Mouse (Mus musculus) testis, postnatal 10 days (tissue): ENCODE measurements around the gene AC129217.1.

Experiments
- DNase-seq: peaks from one replicate; pipeline ENCODE4 v3.0.0; 2021; ENCODE audit warnings: low spot score

AC129217.1 gene

DNA sequence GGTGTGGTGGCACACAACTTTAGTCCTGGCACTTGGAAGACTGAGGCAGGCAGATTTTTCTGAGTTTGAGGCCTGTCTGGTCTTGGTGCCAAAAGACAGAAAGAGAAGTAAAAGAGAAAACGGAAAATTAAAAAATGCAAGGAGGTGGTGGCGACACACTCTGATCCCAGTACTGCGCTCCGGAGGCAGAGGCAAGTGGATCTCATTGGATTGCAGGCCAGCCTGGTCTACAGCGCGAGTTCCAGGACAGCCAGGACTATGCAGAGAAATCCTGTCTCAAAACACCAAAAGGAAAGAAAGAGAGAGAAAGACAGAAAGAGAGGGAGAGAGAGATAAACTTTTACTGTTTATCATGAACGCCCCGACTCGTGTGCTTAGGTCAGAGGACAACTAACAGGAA, 41.3 kb downstream of the AC129217.1 start:
- DNase-seq, result no peak

DNA sequence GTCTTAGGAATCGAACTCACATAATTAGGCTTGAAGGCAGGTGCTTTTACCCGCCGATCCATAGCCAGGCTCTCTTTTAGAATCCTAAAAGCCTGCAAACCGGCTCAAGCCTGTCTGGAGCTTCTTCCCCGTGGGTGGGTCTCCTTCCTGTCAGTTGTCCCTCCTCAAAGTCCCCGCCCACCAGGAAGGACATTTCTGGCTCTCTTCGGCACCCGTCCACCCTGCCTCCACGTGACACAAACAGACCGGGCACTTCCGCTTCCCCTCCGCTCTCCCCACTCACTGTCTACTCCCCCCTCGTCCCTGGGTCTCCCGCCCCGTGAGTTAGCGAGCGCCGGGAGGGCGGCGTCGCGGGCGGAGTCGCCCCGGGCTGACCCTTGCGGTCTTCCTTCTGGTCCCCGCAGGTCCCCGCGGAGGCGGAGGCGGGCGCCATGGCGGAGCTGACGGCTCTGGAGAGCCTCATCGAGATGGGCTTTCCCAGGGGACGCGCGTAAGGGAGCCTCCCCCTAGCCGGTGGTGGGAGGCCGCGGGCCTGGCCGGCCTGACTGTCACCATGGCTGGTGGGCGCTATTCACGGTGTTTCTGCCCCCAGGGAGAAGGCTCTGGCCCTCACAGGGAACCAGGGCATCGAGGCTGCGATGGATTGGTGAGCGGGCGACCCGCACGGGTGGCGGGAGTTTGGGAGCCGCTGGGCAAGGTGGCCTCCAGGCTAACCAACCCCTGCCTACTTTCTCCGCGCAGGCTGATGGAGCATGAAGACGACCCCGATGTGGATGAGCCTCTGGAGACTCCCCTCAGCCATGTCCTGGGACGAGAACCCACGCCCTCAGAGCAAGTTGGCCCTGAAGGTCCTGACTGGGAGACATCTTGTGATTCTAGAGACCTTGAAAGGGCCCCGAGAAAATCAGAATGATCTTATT, 42.0 kb downstream of the AC129217.1 start, which contains the start of gene Ubxn1:
Ubxn1 (plus strand) TSS at position 230 of the 920 bp plus-strand sequence.
- peak; percentile 94 for DNase-seq

DNA sequence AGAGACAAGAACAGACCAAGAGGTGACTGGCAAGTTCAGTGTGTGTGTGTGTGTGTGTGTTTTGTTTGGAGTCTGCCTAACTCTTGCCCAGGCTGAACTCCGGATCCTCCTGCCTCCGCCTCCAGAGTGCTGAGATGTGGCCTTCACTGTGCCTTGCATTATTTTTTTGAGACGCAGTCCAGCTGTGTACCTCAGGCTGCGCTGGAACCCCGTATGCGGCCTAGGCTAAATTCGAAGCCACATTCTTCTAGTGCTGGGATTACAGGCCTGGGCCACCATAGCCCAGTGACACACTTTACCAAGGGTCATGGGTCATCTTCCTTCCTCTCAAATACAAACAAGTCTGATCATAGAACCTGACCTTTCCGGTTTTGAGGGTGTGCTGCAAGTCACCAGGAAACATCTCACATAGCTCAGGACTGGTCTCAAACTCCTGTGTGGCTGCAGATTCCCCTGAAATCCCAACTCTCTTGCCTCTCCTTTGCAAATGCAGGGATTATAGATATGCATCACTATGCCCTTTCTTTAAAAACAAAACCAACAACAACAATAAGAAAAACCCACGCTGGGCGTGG, 42.8 kb downstream of the AC129217.1 start:
- no peak for DNase-seq

DNA sequence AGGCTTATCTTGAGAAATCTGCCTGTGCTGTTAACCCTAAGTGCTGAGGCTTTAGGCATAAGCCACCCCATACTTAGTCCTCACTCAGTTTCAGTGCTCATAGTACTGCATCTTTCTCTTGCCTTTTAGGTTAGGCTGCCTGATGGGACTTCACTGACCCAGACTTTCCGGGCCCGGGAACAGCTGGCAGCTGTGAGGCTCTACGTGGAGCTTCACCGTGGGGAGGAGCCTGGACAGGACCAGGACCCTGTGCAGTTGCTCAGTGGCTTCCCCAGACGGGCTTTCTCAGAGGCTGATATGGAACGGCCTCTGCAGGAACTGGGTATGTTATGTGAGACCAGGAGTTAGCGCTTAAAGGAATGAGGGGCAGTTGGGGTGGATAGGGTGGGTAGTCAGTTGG, 45.5 kb downstream of the AC129217.1 start:
- no peak for DNase-seq

DNA sequence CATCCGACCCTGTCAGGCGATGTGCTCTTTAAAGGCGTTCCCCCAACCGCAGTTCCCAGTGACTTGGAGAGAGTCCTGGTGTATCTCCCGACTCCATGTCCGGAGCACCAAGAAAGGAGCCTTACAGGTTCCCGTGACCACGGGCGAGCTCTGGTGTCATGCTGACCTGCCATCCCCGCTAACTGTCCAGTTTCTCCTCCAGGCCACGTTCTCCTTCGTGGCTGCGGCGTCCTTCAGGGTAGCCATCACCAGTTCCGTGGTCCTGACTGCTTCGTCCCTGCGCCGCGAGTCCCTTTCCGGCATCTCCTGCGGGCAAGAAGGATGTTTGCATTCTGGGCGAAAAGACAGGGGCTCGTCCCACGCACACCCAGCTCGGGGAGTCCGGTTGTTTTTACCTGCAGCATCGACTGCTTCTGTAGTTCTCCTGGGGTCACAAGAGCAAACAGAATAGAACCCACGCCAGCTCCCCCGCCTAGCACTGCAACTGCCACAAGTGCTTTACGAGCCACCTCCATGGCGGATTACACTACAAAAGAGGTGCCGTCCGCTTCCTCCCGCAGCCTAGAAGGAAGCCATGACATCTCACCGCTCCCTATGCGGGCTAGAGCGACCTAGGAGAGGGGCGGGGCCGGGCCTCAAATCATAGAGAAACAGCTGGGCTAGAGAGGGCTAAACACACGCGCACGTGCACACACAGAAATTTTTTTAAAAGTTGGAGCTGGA, 50.9 kb downstream of the AC129217.1 start, which contains the start of gene Uqcc3:
Uqcc3 (minus strand) TSS at position 613 of the 723 bp plus-strand sequence.
- peak; percentile 91 for DNase-seq

DNA sequence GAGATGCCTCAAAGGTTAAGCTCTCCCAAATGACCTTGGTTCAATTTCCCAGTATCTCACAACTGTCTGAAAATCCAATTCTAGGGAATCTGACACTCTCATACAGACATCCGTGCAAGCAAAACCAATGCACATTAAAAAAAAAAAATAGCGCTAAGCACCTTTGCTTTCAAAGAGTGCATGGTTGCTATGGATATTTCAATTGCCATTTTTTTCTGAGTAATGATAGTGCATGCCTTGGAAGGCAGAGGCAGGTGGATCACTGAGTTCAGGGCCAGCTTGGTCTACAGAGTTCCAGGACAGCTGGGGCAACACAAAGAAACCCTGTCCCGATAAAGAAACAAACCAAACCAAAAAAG, 51.4 kb downstream of the AC129217.1 start:
- no peak for DNase-seq

DNA sequence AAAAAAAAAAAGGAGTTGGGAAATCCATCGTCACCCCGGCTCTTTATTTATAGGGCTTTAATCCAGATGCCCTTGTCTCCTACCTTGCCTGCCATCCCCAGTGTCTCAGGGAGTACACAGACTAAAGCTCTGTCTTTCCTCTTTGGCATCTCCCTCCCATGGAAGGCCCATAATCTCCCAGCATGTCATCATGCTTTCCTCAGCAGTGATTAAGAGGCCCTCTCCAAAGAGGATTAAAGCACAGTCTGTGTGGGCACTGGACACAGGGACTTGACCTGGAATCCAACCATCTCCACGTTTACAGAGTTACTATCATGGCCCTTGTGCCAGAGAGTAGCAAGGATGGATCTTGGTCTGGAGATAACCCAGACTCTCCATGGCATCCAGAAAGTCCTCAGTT, 54.0 kb downstream of the AC129217.1 start, which contains the start of the genes Lbhd1 and Gm49403:
Lbhd1 (plus strand) TSS at position 117 of the 400 bp plus-strand sequence.
Gm49403 (plus strand) TSS at position 315 of the 400 bp plus-strand sequence.
- DNase-seq, result no peak

DNA sequence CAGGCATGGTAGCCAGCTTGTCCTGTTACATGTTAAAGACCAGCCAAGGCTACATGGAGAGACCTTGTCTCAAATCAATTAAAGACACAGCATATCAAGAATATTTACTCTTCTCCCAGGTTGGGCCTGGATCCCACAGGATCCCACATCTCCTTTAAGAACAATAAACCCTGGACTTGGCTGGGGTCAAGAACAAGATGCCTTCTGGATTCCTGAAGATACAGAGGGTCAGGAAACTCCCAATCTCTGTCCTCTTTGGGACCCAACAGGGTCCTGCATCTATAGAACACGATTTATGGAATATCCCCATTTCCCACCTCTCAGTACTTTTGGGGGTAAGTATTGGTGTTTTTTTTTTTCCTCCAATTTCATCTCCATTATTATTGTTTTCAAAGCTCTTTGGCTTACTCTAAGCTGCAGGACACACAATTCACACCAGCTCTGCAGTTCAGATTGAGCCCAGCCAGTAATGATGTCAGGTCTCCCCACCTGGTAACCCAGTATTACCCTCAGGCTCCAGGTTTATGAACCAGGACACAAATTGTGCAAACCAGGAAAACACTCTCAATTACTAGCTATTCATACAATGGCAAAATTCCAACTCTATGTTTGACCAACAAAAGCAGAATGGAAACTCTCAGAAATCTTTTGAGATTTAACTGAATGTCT, 57.5 kb downstream of the AC129217.1 start:
- DNase-seq, result no peak

DNA sequence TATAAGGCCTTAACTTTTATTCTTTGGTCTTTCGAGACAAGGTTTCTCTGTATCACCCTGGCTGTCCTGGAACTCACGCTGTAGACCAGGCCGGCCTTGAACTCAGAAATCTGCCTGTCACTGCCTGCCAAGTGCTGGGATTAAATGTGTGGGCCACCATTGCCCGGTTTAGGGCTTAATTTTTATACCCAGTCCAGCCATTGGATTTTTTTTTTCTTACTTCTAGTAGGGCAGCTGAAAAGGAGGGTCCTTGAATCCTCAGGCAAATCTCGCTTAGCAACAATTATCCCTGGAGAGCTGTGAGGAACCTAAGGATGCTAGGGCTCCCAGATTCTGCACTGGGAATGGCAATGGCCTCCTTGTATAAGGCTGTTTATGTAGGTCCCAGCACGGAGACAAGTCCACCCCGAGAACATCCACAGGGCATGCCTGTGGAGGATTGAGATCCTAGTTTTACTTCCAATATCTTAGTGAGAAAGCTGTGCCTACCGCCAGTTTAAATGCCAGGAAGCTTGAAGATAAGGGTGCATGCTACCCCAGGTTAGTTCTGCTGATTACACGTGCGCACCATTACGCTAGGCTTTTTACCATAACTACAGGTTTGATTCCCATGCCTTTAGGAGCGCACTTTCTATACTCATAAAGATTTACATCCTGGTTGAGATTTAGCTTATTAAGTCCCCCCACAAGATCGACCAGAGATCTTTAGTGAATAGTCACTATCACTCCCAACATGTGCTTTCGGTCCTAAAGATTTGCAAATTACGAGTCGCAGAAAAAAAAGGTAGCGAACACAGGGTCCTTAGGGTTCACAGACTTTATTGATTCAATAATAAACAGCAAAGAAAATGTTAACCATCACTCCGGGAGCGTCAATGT, 58.3 kb downstream of the AC129217.1 start:
- DNase-seq, result no peak

DNA sequence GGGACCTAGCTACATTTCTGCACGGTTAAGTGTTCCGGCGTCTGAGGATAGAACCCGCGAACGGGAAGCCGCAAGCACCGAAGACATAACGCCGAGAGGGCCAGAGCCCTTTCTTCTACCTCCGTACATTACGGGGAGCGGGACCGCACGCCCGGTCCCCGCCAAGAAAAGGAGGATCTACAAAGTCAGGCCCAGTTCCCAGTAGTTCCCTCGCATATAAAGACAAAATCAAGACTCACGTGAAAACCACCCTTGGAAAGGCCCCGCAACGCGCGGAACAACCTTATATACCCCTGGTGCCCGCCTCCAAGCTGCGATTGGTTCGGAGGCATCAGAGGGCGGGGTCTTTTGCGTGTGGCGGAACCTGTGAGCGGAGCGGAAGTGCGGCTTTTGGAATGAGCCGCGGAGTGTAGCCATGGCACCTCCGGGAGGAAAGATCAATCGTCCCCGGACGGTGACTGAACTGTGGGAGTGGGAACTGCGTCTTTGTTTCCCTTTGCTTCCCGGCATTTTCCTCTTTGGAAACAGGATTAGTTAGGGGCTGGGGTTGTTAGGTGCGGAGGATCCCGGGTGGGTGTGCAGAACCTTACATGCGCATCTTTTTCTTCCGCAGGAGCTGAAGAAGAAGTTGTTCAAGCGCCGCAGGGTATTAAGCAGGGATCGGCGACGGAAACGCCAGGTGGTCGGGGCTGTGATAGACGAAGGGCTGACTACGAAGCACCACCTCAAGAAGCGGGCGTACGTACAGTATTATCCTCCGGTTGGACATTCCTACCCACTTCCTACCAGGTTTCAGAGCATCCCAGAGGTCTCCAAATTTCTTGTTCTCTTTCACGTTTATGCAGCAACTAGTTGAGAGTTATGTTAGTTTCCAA, 59.2 kb downstream of the AC129217.1 start, which contains the start of the genes 1810009A15Rik and Gm49416:
1810009A15Rik (plus strand) TSS at position 343 of the 875 bp plus-strand sequence.
Gm49416 (plus strand) TSS at position 416 of the 875 bp plus-strand sequence.
- peak; percentile 95 for DNase-seq
